Mouse (Mus musculus): ENCODE measurements around the gene Slc22a1.

Slc22a1 gene

GRCm38 (mm10) chr17:12631771-12632600 lies 43.6 kb downstream of the Slc22a1 start:
- peak; percentile 10 for DNase-seq (ENCODE audit: low spot score)

- DNase-seq (ENCODE audit: low spot score), result peak; percentile 38
Measured at GRCm38 (mm10) chr17:12630976-12631730, 44.5 kb downstream of the Slc22a1 start.

- no peak for DNase-seq (ENCODE audit: low spot score)
Measured at GRCm38 (mm10) chr17:12627983-12628382, 47.6 kb downstream of the Slc22a1 start.

- no peak for DNase-seq (ENCODE audit: low spot score)
Measured at GRCm38 (mm10) chr17:12619641-12620040, 56.0 kb downstream of the Slc22a1 start.

GRCm38 (mm10) chr17:12615429-12615828 lies 60.2 kb downstream of the Slc22a1 start:
- DNase-seq (ENCODE audit: low spot score), result no peak

- no peak for DNase-seq (ENCODE audit: low spot score)
Measured at GRCm38 (mm10) chr17:12614511-12615385, 60.9 kb downstream of the Slc22a1 start.

- DNase-seq (ENCODE audit: low spot score), result no peak
Measured at GRCm38 (mm10) chr17:12607202-12607601, 68.4 kb downstream of the Slc22a1 start.

- peak; percentile 14 for DNase-seq (ENCODE audit: low spot score)
Measured at GRCm38 (mm10) chr17:12606634-12607033, 69.0 kb downstream of the Slc22a1 start.

Measured in yolk sac, embryonic 10.5 days (tissue).